Mouse (Mus musculus): Measurements from ENCODE around the gene Arg2.
"Not testable (repeated sequence)": the region's sequence is repeated elsewhere in the genome, so short reads cannot be mapped to it uniquely, and the experiment has no call there.

Arg2 gene

GRCm38 (mm10) chr12:79171269-79171995, 40.9 kb downstream of the Arg2 start:
- peak; percentile 5 for DNase-seq

- peak; percentile 91 for DNase-seq
Observed at GRCm38 (mm10) chr12:79172019-79172941, 41.7 kb downstream of the Arg2 start, which contains the start of gene Vti1b. Vti1b (minus strand) TSS chr12:79172667.

- DNase-seq = no peak
Observed at GRCm38 (mm10) chr12:79173721-79174120, 43.1 kb downstream of the Arg2 start.

- no peak for DNase-seq
Observed at GRCm38 (mm10) chr12:79175998-79176397, 45.4 kb downstream of the Arg2 start.

GRCm38 (mm10) chr12:79185160-79185559, 54.6 kb downstream of the Arg2 start:
- not testable (repeated sequence) for DNase-seq

- DNase-seq = peak; percentile 88
Observed at GRCm38 (mm10) chr12:79190931-79191673, 60.5 kb downstream of the Arg2 start.

- peak; percentile 92 for DNase-seq
Observed at GRCm38 (mm10) chr12:79191701-79192100, 61.1 kb downstream of the Arg2 start.

GRCm38 (mm10) chr12:79192193-79192592, 61.6 kb downstream of the Arg2 start, which contains the start of gene Rdh11:
Rdh11 (minus strand) TSS chr12:79192293.
- no peak for DNase-seq

GRCm38 (mm10) chr12:79193441-79193840, 62.9 kb downstream of the Arg2 start:
- peak; percentile 80 for DNase-seq

GRCm38 (mm10) chr12:79197105-79197504, 66.5 kb downstream of the Arg2 start:
- no peak for DNase-seq

GRCm38 (mm10) chr12:79201882-79202281, 71.3 kb downstream of the Arg2 start:
- DNase-seq = no peak
